Mouse (Mus musculus) cortical plate, adult 2 months (tissue): ENCODE measurements around the gene Man2a1.

Source experiments
- CTCF ChIP-seq: fragments of 200-500 bp; IDR thresholded peaks from 2 replicates; pipeline ENCODE4 v1.5.1; 2011; ENCODE audit warnings: mild to moderate bottlenecking, control low read depth, low read length; ENCODE audit not compliant: insufficient read depth; ENCODE audit errors: extremely low read depth
- POLR2A ChIP-seq: fragments of 200-500 bp; IDR thresholded peaks from 2 replicates; pipeline ENCODE4 v1.6.1; 2011; ENCODE audit warnings: mild to moderate bottlenecking, low read length, control low read depth; ENCODE audit not compliant: insufficient read depth; ENCODE audit errors: extremely low read depth

DNA sequence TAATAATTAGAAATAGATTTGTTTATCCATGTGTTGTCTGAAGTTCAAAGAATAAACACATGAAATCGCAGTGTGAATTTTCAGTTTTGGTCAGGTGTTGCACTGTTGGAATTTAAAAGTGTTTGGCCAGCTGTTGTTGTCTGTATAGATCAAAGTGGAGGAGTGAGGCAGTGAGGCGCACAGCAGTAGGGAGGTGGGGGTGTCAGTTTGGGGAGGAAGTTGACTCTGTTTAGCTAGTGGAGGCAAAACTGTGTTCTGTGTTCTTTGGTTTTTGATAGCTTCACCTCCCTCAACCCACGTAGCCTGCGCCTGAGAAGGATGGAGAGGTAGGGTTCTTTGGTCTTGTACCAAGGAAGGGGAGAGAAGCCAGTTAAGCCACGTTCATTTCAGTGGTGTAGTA lies 28.3 kb downstream of the Man2a1 start:
- no peak for TF ChIP-seq CTCF
- TF ChIP-seq POLR2A, result no peak
